Mouse (Mus musculus): ENCODE measurements around the gene Stx17.

Gene Stx17

GRCm38 (mm10) chr4:48163851-48164250 lies 39.1 kb downstream of the Stx17 start:
- no peak for DNase-seq (ENCODE audit: low spot score)

- no peak for DNase-seq (ENCODE audit: low spot score)
Observed at GRCm38 (mm10) chr4:48175666-48176065, 51.0 kb downstream of the Stx17 start.

- no peak for DNase-seq (ENCODE audit: low spot score)
Observed at GRCm38 (mm10) chr4:48180922-48181321, 56.2 kb downstream of the Stx17 start.

GRCm38 (mm10) chr4:48181366-48181765 lies 56.7 kb downstream of the Stx17 start:
- DNase-seq (ENCODE audit: low spot score): no peak

GRCm38 (mm10) chr4:48182115-48182806 lies 57.5 kb downstream of the Stx17 start:
- DNase-seq (ENCODE audit: low spot score): peak; percentile 62

GRCm38 (mm10) chr4:48197925-48198324 lies 73.2 kb downstream of the Stx17 start:
- DNase-seq (ENCODE audit: low spot score): no peak

GRCm38 (mm10) chr4:48198447-48198846 lies 73.7 kb downstream of the Stx17 start:
- no peak for DNase-seq (ENCODE audit: low spot score)

GRCm38 (mm10) chr4:48203564-48203963 lies 78.8 kb downstream of the Stx17 start:
- no peak for DNase-seq (ENCODE audit: low spot score)

GRCm38 (mm10) chr4:48225173-48225572 lies 100.5 kb downstream of the Stx17 start:
- DNase-seq (ENCODE audit: low spot score): peak; percentile 35

- DNase-seq (ENCODE audit: low spot score): peak; percentile 5
Observed at GRCm38 (mm10) chr4:48225604-48226003, 100.9 kb downstream of the Stx17 start.

GRCm38 (mm10) chr4:48226800-48227199 lies 102.1 kb downstream of the Stx17 start:
- no peak for DNase-seq (ENCODE audit: low spot score)
